Mouse (Mus musculus) embryo, embryonic 10.5 days (tissue): ENCODE results near the gene Ccdc152.
"Not testable (repeated sequence)": the region's sequence is repeated elsewhere in the genome, so short reads cannot be mapped to it uniquely, and the experiment has no call there.

Experiments
- DNase-seq: peaks from one replicate; pipeline ENCODE4 v3.0.0-alpha.2; 2015; ENCODE audit warnings: low spot score

The Ccdc152 gene

DNA sequence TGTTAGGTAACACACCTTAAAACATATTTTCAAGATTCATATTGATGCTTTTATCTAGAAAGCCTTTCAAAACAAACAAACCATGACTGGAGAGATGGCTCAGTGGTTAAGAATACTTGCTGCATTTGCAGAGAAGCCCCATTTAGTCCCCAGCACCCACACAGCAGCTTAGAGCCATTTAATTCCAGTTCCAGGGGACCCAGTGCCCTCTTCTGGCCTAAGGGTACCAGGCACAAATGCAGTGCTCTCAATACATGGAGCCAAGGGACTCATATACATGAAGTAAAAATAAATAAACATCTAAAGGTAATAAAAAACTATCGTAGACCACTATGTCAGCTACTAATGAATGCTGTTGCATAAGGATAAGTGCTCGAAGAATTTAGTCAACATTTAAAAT lies 25.9 kb downstream of the Ccdc152 start:
- no peak for DNase-seq

GRCm38 (mm10) chr15:3273191-3273590 lies 30.1 kb downstream of the Ccdc152 start:
- DNase-seq = no peak

GRCm38 (mm10) chr15:3271216-3271615 lies 32.1 kb downstream of the Ccdc152 start:
- DNase-seq = peak; percentile 7

DNA sequence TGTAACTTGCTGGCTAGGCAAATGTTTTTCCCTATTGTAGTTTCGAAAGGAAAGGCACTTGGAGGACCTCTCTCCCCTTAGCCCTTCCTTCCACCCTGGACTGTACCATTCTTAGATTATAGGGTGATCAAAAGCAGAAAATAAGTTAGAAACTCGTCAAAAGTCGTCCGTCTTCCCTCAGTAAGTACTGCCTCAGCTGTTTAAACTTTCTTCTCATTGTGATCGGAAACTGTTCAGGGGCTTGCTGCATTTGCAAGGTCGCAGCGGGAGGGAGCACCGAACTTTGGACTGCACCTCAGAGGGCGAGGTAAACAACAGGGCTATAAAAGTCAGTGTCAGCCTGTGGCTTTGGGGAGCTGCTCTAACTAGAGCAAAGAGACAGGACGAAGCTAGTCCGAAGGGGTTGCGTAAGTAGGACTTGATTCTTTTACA lies 32.7 kb downstream of the Ccdc152 start:
- DNase-seq = peak; percentile 77

- DNase-seq = peak; percentile 63
Measured at GRCm38 (mm10) chr15:3269996-3270645, 33.2 kb downstream of the Ccdc152 start.

DNA sequence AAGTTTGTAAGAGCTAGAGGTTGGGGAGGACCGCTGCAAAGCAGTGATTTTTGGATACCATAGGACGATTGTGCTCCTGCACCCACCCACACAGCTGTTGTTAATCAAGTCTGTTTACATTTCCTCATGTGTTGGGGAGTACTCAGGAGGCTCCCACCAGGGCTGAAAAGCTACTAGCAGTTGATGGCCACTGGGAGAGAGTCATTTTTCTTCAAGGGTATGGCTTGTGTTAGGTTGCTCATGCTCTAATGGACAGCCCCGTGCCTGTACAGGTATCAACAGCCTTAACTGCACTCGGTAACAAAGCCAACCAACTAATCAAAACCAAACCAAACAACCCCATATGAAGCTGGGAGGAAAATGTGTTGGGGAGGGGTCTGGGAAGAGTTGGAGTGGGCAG lies 33.8 kb downstream of the Ccdc152 start:
- peak; percentile 49 for DNase-seq

GRCm38 (mm10) chr15:3268247-3268646 lies 35.1 kb downstream of the Ccdc152 start, which contains the start of gene Selenop:
Gene Selenop (plus strand): TSS chr15:3268547.
- no peak for DNase-seq

GRCm38 (mm10) chr15:3264828-3265227 lies 38.5 kb downstream of the Ccdc152 start:
- DNase-seq = no peak

- no peak for DNase-seq
Measured at GRCm38 (mm10) chr15:3264293-3264692, 39.0 kb downstream of the Ccdc152 start.

DNA sequence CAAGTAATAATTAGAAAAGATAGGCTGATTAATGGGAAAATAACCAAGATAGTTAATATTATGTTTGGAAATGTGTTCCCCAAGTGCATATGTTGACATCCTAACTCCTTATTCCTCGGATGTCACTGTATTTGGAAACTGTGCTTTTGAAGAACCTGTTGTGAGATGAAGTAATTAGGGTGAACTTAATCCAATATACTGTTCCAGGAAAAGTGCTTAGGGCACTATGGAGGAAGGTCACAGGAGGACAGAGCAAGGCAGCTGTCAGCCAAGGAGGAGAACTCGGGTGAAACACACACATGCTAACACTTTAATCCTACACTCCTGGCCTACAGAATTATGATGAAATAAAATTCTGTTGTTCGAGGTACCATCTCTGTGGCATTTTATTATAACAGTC lies 40.4 kb downstream of the Ccdc152 start:
- no peak for DNase-seq

DNA sequence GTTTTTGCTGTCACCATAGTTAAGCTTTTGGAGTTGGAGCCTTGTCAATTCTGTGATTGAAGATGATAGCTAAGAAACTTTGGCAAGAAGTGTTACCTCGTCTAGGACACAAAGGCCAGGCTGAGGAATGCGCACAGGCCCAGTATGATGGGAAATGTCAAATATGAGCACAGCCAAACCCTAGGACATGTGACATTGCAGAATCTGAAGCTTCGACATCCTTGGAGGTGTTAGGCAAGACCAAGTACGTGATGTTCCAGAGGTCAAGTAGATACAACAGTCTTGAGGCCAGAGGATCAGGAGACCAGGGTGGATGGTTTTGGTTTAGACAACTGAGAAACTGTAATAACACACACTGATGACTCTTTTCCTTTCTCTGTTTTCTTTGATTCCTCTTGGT lies 43.0 kb downstream of the Ccdc152 start:
- DNase-seq = no peak

GRCm38 (mm10) chr15:3259025-3259424 lies 44.3 kb downstream of the Ccdc152 start:
- no peak for DNase-seq

- no peak for DNase-seq
Measured at GRCm38 (mm10) chr15:3251718-3252067, 51.6 kb downstream of the Ccdc152 start.

GRCm38 (mm10) chr15:3251031-3251717 lies 52.2 kb downstream of the Ccdc152 start:
- DNase-seq = no peak

GRCm38 (mm10) chr15:3250620-3251019 lies 52.7 kb downstream of the Ccdc152 start:
- DNase-seq = no peak

- DNase-seq = not testable (repeated sequence)
Measured at GRCm38 (mm10) chr15:3245036-3245435, 58.3 kb downstream of the Ccdc152 start.

DNA sequence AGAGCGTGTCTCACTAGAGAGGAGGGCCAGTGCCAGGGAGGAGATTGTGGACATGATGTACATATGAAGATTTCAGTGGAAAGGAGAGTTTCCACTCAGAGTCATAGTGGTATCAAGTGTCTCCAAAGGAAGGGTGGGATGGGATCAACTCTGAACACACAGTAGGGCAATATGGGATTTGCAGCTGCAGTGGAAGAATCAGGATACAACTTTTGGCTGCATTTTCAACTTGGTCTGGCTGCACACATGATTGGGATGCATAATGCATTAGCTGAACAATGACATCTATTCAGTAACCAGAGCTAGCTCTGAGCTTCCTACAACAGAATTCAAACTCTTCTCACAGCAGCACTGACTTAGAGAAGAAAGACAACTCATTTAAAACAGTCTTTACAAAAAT lies 65.4 kb downstream of the Ccdc152 start:
- no peak for DNase-seq

DNA sequence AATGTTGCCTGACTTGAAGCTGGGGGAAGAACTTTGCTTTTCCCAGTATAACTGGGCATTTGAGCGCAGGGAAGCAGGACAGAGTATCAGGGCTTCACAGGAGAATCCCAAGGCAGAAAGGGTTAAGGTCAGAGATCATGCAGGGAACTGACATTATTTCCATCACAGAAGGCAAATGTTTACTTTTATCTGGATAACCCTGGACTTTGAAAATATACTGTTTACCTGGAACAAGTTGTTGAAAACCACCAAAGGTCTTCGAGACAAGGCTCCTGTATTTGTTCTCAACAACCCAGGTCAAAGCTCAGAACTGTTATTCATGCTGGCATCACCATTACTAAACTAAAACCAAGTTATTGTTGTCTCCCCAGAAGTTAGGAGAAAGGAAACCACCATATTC lies 67.0 kb downstream of the Ccdc152 start:
- no peak for DNase-seq

- DNase-seq = no peak
Measured at GRCm38 (mm10) chr15:3233837-3234551, 69.3 kb downstream of the Ccdc152 start.

DNA sequence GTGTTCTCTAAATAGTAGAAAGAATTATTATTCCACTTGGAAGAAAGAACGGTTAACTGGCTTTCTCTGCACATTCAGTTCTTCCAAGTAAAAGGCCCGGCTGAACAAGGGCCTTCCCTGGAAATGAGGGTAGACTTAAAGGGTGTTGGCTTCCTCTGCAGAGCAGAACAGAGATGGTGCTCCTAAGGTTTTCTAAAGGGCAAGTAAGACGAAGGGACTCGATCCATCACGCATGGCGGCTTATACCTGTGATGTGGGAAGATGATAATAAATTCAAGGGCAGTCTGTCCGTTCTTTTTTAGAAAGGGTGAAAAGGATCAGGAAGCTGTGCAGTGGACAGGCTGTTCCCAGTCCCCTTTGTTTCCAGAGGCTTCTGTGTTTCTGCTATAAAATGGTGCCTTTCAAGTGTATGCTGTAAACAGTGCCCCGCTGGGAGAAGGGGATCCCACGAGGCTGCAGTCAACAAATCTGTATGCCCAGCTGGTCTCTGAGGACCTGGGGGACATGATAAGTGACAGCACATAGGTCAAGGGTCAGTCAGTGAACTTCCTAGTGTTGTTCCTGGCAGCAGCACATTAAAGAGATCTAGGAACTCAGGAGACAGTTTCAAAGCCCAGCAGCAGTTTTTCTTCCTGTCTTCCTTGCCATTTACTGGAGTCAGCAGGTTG lies 71.0 kb downstream of the Ccdc152 start:
- peak; percentile 81 for DNase-seq

- DNase-seq = no peak
Measured at GRCm38 (mm10) chr15:3231004-3231403, 72.3 kb downstream of the Ccdc152 start.
